Mouse (Mus musculus): Measurements from ENCODE around the gene Erg28.

Erg28 gene

GRCm38 (mm10) chr12:85824438-85825264, at the start of gene Erg28, which contains the start of gene Ttll5:
Gene Erg28 (minus strand): TSS chr12:85824550.
Gene Ttll5 (plus strand): TSS chr12:85824659.
- ChIA-PET POLR2A (interaction anchor here in 3 of 4 experiments (0.5 to 2.0 kb wide), 44 partner anchors 8 to 1122 kb away, joined by 3 to 19 read pairs (median 3); partner anchors contain the start of gene Flvcr2 (in 1 of the 3)), CTCF (interaction anchor here in 3 of 4 experiments (0.5 to 1.8 kb wide), 11 partner anchors 10 to 481 kb away, joined by 3 to 9 read pairs (median 3); partner anchors contain the start of gene Flvcr2 (in 1 of the 3))

DNA sequence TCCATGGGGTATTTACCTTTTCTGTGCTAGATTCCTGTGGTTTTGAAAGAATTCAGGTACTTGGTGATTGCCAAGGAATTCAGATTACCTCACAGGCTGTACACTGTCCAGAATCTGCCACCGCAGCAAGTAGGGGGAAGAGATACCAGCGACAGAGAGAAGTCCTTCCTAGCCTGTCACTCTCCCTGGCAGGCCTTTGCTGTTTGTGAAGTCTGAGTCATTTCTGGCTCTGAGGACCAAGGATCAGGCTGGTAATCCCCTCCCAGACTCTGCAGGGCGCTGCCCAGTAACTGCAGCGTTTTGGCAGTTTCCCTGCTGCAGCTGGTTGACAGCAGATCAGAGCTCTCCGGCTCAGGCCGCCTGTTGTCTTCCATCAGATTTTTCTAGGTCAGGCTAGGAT, 45.1 kb upstream of the Erg28 start:
- CTCF ChIA-PET = interaction anchor here in 1 of 4 experiments (0.5 kb wide), 1 partner anchor 144 kb away, joined by 3 read pairs; no protein-coding TSS in a partner anchor
- POLR2A ChIA-PET = interaction anchor here in 1 of 4 experiments (1.1 to 1.3 kb wide), 2 partner anchors 10 to 11 kb away, joined by 3 to 4 read pairs; no protein-coding TSS in a partner anchor

- ChIA-PET POLR2A (no interaction called here), CTCF (interaction anchor here in 1 of 4 experiments (1.5 kb wide), 1 partner anchor 13 kb away, joined by 3 read pairs; no protein-coding TSS in a partner anchor)
These were observed 42.8 kb upstream of the Erg28 start for GRCm38 (mm10) chr12:85867125-85867524.

DNA sequence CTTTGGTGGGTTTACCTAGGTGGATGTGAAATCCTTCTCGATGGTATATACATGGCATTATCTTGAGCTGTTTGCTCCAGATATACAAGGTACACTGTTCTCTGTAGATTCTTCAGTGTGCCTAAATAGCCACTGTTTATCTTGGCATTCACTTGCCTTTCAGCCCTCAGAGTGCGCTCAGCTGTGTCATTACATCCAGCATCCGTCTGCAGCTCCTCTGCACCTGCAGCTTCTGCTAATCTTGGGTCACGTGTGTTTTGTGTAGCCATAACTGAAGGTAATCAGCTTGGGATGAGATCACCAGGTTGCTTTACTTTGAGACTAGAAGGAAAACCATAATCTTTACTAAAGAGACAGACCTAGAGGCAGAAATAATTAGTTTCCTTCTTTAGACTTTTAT, 42.3 kb upstream of the Erg28 start:
- POLR2A ChIA-PET = interaction anchor here in 1 of 4 experiments (2.1 kb wide), 1 partner anchor 13 kb away, joined by 5 read pairs; no protein-coding TSS in a partner anchor
- CTCF ChIA-PET = interaction anchor here in 2 of 4 experiments (0.6 to 1.5 kb wide), 2 partner anchors 12 to 434 kb away, joined by 3 read pairs; no protein-coding TSS in a partner anchor

GRCm38 (mm10) chr12:85865526-85865925, 41.2 kb upstream of the Erg28 start:
- CTCF ChIA-PET = interaction anchor here in 3 of 4 experiments (0.7 to 1.6 kb wide), 10 partner anchors 11 to 1046 kb away, joined by 3 to 13 read pairs (median 3); partner anchors contain the start of gene Tgfb3 (in 2 of the 3)
- POLR2A ChIA-PET = interaction anchor here in 1 of 4 experiments (2.1 kb wide), 1 partner anchor 11 kb away, joined by 5 read pairs; no protein-coding TSS in a partner anchor

DNA sequence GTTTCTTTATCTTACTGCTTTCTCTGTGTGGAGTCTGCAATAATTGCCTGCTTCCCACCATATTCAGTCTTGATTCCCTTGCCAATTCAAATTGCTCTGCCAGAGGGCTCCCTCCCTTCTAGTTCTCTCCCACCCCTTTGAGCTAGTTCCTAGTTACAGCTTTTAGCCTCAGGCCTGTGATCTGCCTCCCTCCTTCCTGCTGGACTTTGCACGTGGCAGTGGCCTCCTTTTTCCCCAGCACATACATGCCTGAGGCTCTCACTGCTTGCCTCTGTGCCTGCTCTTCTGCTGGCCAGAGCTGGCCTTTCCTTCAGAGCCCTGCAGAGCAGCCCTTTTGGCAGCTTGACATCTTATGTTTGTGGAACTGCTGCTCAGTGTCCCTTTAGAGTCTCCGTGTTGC, 38.2 kb upstream of the Erg28 start:
- ChIA-PET CTCF (interaction anchor here in 1 of 4 experiments (1.7 kb wide), 1 partner anchor 214 kb away, joined by 3 read pairs; no protein-coding TSS in a partner anchor), POLR2A (interaction anchor here in 1 of 4 experiments (1.3 to 1.5 kb wide), 2 partner anchors 37 to 215 kb away, joined by 3 to 4 read pairs; no protein-coding TSS in a partner anchor)

DNA sequence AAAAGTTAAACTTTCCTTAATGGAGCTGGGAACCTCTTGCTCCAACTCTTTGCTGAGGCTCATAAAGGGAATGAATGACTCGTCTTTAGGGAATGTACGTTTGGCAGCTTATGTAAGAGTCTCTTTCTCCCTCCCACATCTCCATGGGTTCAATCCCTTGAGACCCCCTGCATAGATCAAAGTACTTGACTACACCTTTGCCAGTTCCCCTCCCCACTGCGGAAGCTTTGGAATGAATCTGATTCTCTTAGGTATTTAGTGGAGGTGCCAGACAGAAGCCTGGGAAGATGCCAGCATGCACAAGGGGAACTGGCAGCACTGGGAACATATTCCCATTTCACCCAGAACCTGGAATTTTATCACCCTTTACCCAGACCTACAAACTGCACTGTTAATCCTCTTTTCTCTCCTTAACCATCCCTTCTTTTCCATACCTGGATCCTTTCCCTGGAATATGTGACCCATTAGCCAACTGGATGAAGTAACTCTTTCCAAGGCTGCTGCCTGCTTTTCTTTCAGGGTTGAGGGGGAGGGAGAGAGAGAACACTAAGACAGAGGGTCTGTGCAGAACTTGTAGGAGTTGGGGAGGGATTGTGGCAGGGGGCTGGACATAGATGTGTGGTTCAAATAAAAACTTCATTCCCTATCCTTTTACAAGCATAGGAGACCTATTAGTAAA, 35.3 kb upstream of the Erg28 start:
- POLR2A ChIA-PET = interaction anchor here in 2 of 4 experiments (0.6 to 1.3 kb wide), 5 partner anchors 11 to 219 kb away, joined by 3 to 5 read pairs (median 4); partner anchors contain the start of gene Tgfb3 (in 1 of the 2)
- CTCF ChIA-PET = interaction anchor here in 1 of 4 experiments (0.6 to 1.0 kb wide), 2 partner anchors 11 to 535 kb away, joined by 3 read pairs; no protein-coding TSS in a partner anchor

GRCm38 (mm10) chr12:85859111-85859510, 34.8 kb upstream of the Erg28 start:
- POLR2A ChIA-PET = interaction anchor here in 3 of 4 experiments (0.6 to 1.3 kb wide), 6 partner anchors 10 to 1025 kb away, joined by 3 to 5 read pairs (median 4); partner anchors contain the start of gene Tgfb3 (in 1 of the 3)
- CTCF ChIA-PET = interaction anchor here in 1 of 4 experiments (0.6 to 1.0 kb wide), 2 partner anchors 11 to 536 kb away, joined by 3 read pairs; no protein-coding TSS in a partner anchor

- POLR2A ChIA-PET = interaction anchor here in 2 of 4 experiments (0.6 to 1.3 kb wide), 4 partner anchors 33 to 310 kb away, joined by 3 to 4 read pairs (median 3); partner anchors contain the start of genes Erg28 (in 2 of the 2) and Ttll5 (in 2 of the 2)
- CTCF ChIA-PET = no interaction called here
These were observed 33.0 kb upstream of the Erg28 start for GRCm38 (mm10) chr12:85857300-85857699.

DNA sequence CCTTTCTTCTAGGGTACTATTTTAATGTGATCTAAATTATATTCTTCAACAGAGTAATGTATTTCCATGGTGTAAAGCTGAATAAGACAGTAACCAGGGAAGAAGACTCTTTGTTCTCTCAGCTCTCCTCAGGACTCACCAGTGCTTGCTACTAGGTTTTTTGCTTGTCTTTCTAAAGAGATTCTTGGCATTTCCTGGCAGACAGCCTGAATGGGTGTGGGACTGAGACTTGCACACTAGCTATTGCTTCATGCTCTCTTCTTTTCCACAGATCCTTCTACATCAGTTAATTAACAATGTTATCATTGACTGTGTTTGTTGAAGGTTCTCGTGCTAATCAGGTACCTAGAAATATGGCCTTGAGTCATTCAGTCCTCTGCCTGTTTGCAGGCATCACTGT, 29.9 kb upstream of the Erg28 start:
- ChIA-PET POLR2A (interaction anchor here in 1 of 4 experiments (1.4 to 1.8 kb wide), 3 partner anchors 11 to 31 kb away, joined by 3 to 5 read pairs (median 4); no protein-coding TSS in a partner anchor), CTCF (interaction anchor here in 2 of 4 experiments (0.5 to 1.2 kb wide), 2 partner anchors 12 to 29 kb away, joined by 3 read pairs; no protein-coding TSS in a partner anchor)

DNA sequence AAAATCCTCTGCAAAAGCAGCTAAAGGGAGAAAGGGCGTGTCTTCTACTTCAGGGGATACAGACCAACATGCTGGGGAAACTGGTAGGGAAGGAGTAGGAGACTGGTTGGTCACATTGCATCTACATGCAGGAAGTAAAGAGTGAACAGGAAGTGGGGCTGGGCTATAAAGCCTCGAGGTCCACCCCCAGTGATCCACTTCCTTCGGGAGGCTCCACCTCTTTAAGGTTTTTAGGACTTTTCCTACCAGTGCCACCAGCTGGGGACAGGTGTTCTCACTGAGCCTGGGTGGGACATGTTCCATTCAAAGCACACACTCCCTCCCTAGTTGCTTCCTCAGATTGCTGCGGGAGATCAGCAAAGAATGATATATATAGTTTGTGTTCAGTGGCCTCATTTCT, 29.5 kb upstream of the Erg28 start:
- POLR2A ChIA-PET = interaction anchor here in 1 of 4 experiments (0.7 to 1.8 kb wide), 4 partner anchors 12 to 408 kb away, joined by 3 to 5 read pairs (median 4); no protein-coding TSS in a partner anchor
- CTCF ChIA-PET = interaction anchor here in 3 of 4 experiments (0.5 to 1.2 kb wide), 3 partner anchors 12 to 1099 kb away, joined by 3 read pairs; no protein-coding TSS in a partner anchor

- ChIA-PET POLR2A (interaction anchor here in 3 of 4 experiments (0.6 to 0.8 kb wide), 5 partner anchors 12 to 621 kb away, joined by 3 to 6 read pairs (median 3); partner anchors contain the start of genes Erg28 (in 1 of the 3) and Ttll5 (in 1 of the 3)), CTCF (interaction anchor here in 3 of 4 experiments (0.6 to 1.1 kb wide), 7 partner anchors 14 to 225 kb away, joined by 3 read pairs; no protein-coding TSS in a partner anchor)
These were observed 26.3 kb upstream of the Erg28 start for GRCm38 (mm10) chr12:85850661-85851060.

DNA sequence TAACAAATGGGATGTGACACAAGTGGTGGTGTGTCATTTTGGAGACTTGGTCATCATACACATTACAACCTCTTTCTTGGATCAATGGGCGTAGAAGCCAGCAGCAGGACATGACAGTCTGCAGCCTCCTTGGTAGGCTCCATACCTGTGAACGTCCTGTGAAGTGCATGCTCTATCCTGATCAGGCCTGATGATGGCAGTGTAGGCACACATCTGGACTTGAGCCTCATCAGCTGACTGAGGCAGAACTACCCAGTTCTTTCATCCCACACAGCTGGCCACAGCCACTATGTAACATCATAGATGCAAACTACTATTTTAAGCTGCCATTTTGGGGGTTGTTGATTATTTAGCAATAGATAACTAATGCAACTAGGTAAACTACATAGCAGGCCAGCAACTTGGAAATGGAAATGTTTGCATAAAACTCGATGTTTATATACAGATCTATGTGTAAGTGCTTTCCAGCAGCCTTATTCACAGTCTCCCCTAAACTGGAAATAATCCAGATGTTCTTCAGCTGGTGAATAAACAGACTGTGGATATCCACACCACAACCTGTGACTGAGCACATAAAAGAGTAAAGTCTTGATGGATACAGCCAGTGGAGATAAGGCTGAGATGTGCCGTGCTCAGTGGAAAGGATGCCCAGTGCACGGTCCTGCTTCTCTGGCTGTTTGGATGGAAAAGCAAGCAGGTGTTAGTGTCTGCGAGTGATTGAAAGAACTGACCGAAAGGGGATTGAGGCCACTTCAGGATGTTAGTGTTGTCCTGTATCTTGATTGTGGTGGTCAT, 24.0 kb upstream of the Erg28 start:
- ChIA-PET POLR2A (interaction anchor here in 3 of 4 experiments (0.6 to 1.5 kb wide), 6 partner anchors 10 to 96 kb away, joined by 3 to 5 read pairs (median 4); partner anchors contain the start of genes Erg28 (in 1 of the 3) and Ttll5 (in 1 of the 3)), CTCF (interaction anchor here in 2 of 4 experiments (0.5 to 1.8 kb wide), 11 partner anchors 11 to 457 kb away, joined by 3 to 11 read pairs (median 4); partner anchors contain the start of genes Tgfb3 (in 2 of the 2) and Ift43 (in 1 of the 2))

GRCm38 (mm10) chr12:85839371-85840000, 15.1 kb upstream of the Erg28 start:
- POLR2A ChIA-PET = interaction anchor here (0.6 to 3.3 kb wide), 11 partner anchors 11 to 789 kb away, joined by 3 to 10 read pairs (median 4); partner anchors contain the start of genes Erg28 (in 1 of the 4) and Ttll5 (in 1 of the 4)
- CTCF ChIA-PET = interaction anchor here in 3 of 4 experiments (0.5 to 1.6 kb wide), 5 partner anchors 12 to 1649 kb away, joined by 3 to 15 read pairs (median 3); no protein-coding TSS in a partner anchor

DNA sequence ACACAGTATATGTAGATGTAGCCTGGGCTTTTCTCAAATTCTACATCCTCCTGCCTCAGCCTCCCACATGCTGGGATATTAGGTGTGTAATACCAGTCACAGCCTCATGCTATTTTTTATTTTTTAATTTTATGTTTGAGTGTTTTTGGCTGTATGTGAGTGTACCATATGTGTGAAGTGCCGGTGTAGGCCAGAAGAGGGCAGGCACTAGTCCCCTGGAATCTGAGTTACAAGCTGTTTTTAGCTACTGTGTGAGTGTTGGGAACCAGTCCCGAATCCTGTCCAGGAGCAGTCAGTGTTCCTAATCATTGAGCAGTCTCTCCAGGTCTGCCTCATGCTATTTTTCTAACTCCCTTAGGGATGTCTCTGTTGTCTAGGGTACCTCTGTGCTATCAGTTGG, 13.4 kb upstream of the Erg28 start:
- ChIA-PET CTCF (interaction anchor here in 3 of 4 experiments (0.6 to 1.5 kb wide), 6 partner anchors 13 to 121 kb away, joined by 3 to 5 read pairs (median 4); partner anchors contain the start of genes Erg28 (in 1 of the 3) and Ttll5 (in 1 of the 3)), POLR2A (interaction anchor here in 2 of 4 experiments (1.2 to 3.3 kb wide), 2 partner anchors 12 to 13 kb away, joined by 3 to 10 read pairs; partner anchors contain the start of genes Erg28 (in 1 of the 2) and Ttll5 (in 1 of the 2))

DNA sequence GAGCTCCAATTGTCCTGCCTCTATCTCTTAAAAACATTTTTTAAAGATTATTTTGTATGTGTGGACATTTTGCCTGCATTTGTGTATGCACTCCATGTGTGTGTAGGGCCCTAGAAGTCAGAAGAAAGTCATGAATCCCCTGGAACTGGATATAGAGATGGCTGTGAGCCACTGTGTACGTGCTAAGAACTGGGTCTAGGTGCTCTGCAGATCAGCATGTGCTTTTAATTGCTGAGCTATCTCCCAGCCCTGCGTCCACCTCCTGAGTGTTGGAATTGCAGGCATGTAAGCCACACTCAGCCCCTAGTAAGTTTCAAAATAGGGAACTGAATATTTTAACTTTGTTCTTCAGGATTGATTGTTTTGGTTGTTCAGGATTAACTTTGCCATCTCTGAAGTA, 10.2 kb upstream of the Erg28 start:
- POLR2A ChIA-PET = interaction anchor here in 1 of 4 experiments (0.9 kb wide), 1 partner anchor 8 kb away, joined by 4 read pairs; no protein-coding TSS in a partner anchor

More for the DNA sequence above, 10.2 kb upstream of the Erg28 start:
- CTCF ChIA-PET = interaction anchor here in 1 of 4 experiments (0.9 kb wide), 1 partner anchor 13 kb away, joined by 4 read pairs; no protein-coding TSS in a partner anchor
